Mouse (Mus musculus): ENCODE results near the gene Atf1. TPM values are rescaled to one million over a fixed set of nuclear protein-coding genes. Genes with fewer than 3 reads are reported as not detected.

The Atf1 gene
- polyA plus RNA-seq (2016; fragmentation: Nextera tagmentation; extraction: Ambion mirVana): 35.8 and 38.1 TPM in 2 replicates

DNA sequence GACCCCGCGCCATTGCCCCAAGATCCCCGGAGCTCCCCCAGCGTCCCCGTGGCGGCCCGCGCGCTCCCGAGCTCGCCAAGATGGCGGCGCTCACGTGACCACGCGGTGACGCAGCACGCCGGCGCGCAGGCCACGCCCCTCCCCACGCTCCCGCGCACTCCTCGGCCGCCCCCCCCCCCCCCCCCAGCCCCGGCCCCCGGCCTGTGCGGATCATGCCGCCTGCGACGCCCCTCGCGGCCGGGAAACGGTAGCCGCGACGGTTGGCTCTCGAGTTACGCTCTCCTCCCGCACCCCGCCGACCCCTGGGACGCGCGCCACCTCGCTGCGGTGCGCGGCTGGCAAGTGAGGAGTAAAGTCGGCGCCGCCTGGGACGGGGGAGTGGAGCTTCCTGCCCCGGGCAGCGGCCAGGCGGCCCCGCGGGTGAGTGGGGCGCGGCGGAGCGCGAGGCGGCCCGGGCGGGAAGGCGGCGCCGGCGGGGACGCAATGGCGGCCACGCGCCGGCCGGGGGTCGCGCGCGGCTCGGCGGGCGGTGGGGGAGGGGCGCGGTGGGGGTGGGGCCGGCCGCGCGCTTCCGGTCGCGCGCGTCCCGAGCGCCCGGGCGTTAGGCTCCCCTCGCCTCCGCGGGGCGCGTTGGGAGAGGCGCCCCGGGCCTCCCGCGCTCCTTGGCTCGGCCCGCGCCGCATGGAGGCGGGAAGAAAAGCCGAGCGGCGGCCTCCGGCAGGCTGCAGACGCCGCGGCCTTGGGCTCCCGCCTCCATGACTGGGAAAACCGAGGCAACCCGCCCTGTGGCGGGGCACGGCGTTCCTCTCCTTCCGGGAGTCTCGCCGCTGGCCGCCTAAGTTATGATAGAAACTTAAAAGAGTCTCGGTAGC lies at the start of gene Atf1:
Atf1 (plus strand) TSS at position 157 of the 872 bp plus-strand sequence.
- Histone ChIP-seq H3K4me1 (replicated peaks) (peaks cover 42% of the 10 kb centered on the region), H3K9ac (peak within 1 kb of the TSS; percentile 97), H3K36me3 (peaks cover 20% of the 10 kb centered on the region; the same call in 1 of the 2 replicates), H3K4me3 (peak within 1 kb of the TSS; percentile 87), H3K27me3 (replicated peaks) (no peaks in the 10 kb centered on the region), H3K4me2 (peak within 1 kb of the TSS; percentile 68), H3K27ac (ENCODE audit: poor library complexity, severe bottlenecking) (peak within 1 kb of the TSS; percentile 100), H3K9me3 (replicated peaks) (peaks cover 12% of the 10 kb centered on the region)
- under 1% methylated on average over 85 of the region's 133 CpGs for WGBS
- peak; percentile 89 for ATAC-seq (ENCODE audit: insufficient number of reproducible peaks, low FRiP score)

- 49% methylated on average over 7 of the region's 7 CpGs for WGBS
- no peak for ATAC-seq (ENCODE audit: insufficient number of reproducible peaks, low FRiP score)
Observed at GRCm38 (mm10) chr15:100178487-100178886, 49.1 kb upstream of the Atf1 start.

DNA sequence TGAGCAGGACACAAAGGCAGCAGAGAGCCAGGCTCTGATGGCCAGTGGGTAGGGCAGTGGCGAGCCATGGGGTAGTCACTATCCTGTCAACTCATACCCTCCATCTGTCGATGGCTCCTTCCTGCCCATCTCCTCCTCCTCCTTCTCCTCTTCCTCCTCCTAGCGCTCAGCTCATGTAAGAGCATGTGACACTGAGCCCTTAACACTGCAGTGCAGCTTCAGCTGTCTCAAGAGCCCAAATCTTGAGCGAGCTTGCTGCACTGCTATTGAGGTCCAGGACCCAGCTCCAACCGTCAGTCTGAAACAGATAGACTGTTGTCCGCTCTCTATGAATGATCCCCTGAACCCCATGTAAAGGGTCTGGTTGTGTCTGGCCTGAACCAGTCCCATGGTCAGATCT lies 47.9 kb upstream of the Atf1 start:
- H3K27ac ChIP-seq (ENCODE audit: poor library complexity, severe bottlenecking): no peak overlapping the region
- no peak overlapping the region for H3K4me3 ChIP-seq
- H3K36me3 ChIP-seq: peaks cover 71% of the 10 kb centered on the region
- H3K9me3 ChIP-seq (replicated peaks): no peaks in the 10 kb centered on the region
- no peaks in the 10 kb centered on the region for H3K27me3 ChIP-seq (replicated peaks)
- no peak for ATAC-seq (ENCODE audit: insufficient number of reproducible peaks, low FRiP score)
- 85% methylated on average over 6 of the region's 6 CpGs for WGBS
- H3K4me1 ChIP-seq (replicated peaks): peaks cover 19% of the 10 kb centered on the region
- H3K9ac ChIP-seq: no peak overlapping the region
- H3K4me2 ChIP-seq: no peak overlapping the region

More at GRCm38 (mm10) chr15:100178487-100178886, 49.1 kb upstream of the Atf1 start:
- no peak overlapping the region for H3K9ac ChIP-seq
- no peaks in the 10 kb centered on the region for H3K9me3 ChIP-seq (replicated peaks)
- H3K27me3 ChIP-seq (replicated peaks): no peaks in the 10 kb centered on the region
- H3K36me3 ChIP-seq: peaks cover 71% of the 10 kb centered on the region
- peak overlapping the region; percentile 17; the same call in 1 of the 2 replicates for H3K27ac ChIP-seq (ENCODE audit: poor library complexity, severe bottlenecking)
- H3K4me2 ChIP-seq: no peak overlapping the region
- H3K4me1 ChIP-seq (replicated peaks): peaks cover 21% of the 10 kb centered on the region
- H3K4me3 ChIP-seq: no peak overlapping the region

DNA sequence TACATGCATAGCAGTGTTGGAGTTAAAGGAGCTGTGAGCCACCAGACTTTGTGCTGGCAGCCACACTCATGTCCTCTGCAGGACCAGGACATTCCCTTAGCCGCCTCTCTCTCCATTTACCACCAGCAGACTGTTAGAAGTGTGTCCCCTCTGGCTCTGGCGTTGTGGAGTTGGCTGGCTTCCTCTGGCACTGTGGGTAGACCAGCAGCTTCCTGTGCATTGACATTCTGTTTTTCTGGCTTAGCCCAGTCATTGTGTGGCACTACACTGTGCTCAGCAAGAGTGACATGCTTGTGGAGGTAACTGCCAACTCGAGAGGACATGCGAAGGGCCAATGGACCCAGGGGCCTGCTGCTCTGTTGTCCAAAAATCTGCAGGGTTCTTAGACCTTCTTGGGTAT lies 47.4 kb upstream of the Atf1 start:
- H3K27ac ChIP-seq (ENCODE audit: poor library complexity, severe bottlenecking): no peak overlapping the region
- H3K9me3 ChIP-seq (replicated peaks): no peaks in the 10 kb centered on the region
- no peaks in the 10 kb centered on the region for H3K27me3 ChIP-seq (replicated peaks)
- H3K4me2 ChIP-seq: no peak overlapping the region
- no peak for ATAC-seq (ENCODE audit: insufficient number of reproducible peaks, low FRiP score)
- no peak overlapping the region for H3K9ac ChIP-seq
- H3K36me3 ChIP-seq: peaks cover 71% of the 10 kb centered on the region
- no peak overlapping the region for H3K4me3 ChIP-seq
- 88% methylated on average over 4 of the region's 4 CpGs for WGBS
- peaks cover 13% of the 10 kb centered on the region for H3K4me1 ChIP-seq (replicated peaks)

GRCm38 (mm10) chr15:100181841-100182240 lies 45.8 kb upstream of the Atf1 start:
- no peak overlapping the region for H3K4me3 ChIP-seq
- no peak overlapping the region for H3K9ac ChIP-seq
- peaks cover 16% of the 10 kb centered on the region for H3K4me1 ChIP-seq (replicated peaks)
- no peaks in the 10 kb centered on the region for H3K27me3 ChIP-seq (replicated peaks)
- 84% methylated on average over 10 of the region's 10 CpGs for WGBS
- H3K9me3 ChIP-seq (replicated peaks): no peaks in the 10 kb centered on the region
- ATAC-seq (ENCODE audit: insufficient number of reproducible peaks, low FRiP score): no peak
- H3K36me3 ChIP-seq: peaks cover 78% of the 10 kb centered on the region
- H3K27ac ChIP-seq (ENCODE audit: poor library complexity, severe bottlenecking): no peak overlapping the region
- no peak overlapping the region for H3K4me2 ChIP-seq

- Histone ChIP-seq H3K9me3 (replicated peaks) (no peaks in the 10 kb centered on the region), H3K4me1 (replicated peaks) (peaks cover 13% of the 10 kb centered on the region), H3K27me3 (replicated peaks) (no peaks in the 10 kb centered on the region), H3K4me2 (no peak overlapping the region), H3K27ac (ENCODE audit: poor library complexity, severe bottlenecking) (no peak overlapping the region), H3K4me3 (no peak overlapping the region), H3K36me3 (peaks cover 81% of the 10 kb centered on the region), H3K9ac (no peak overlapping the region)
- 79% methylated on average over 28 of the region's 28 CpGs for WGBS
- no peak for ATAC-seq (ENCODE audit: insufficient number of reproducible peaks, low FRiP score)
Observed at GRCm38 (mm10) chr15:100182526-100183280, 44.9 kb upstream of the Atf1 start.

DNA sequence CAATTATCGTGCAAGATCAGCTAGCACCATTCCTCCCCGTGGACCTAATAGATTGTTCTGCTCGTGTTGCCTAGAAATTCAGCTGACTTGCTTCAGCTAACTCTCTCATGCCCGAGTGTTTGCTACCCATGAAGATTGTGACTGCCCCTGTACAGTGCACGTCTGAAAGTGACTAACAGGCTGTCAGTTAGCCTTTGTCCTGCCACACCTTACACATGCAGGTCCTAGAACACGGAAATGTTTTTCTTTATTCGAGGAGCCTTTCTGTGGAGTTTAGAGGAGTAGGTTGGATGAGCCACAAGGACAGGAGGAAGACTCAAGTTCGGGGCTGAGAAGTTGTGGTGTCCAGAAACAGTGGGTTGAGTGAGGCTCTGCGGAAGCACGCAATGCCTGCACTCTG lies 44.1 kb upstream of the Atf1 start:
- WGBS: 85% methylated on average over 10 of the region's 10 CpGs
- peaks cover 6% of the 10 kb centered on the region; the same call in 1 of the 2 replicates for H3K4me1 ChIP-seq (replicated peaks)
- no peak overlapping the region for H3K4me3 ChIP-seq
- H3K27me3 ChIP-seq (replicated peaks): no peaks in the 10 kb centered on the region
- H3K4me2 ChIP-seq: no peak overlapping the region
- H3K27ac ChIP-seq (ENCODE audit: poor library complexity, severe bottlenecking): no peak overlapping the region
- H3K9ac ChIP-seq: no peak overlapping the region
- peaks cover 85% of the 10 kb centered on the region for H3K36me3 ChIP-seq
- ATAC-seq (ENCODE audit: insufficient number of reproducible peaks, low FRiP score): no peak
- no peaks in the 10 kb centered on the region for H3K9me3 ChIP-seq (replicated peaks)

- no peak for ATAC-seq (ENCODE audit: insufficient number of reproducible peaks, low FRiP score)
- Histone ChIP-seq H3K4me1 (replicated peaks) (peaks cover 6% of the 10 kb centered on the region; the same call in 1 of the 2 replicates), H3K4me3 (no peak overlapping the region), H3K4me2 (no peak overlapping the region), H3K27ac (ENCODE audit: poor library complexity, severe bottlenecking) (no peak overlapping the region), H3K27me3 (replicated peaks) (no peaks in the 10 kb centered on the region), H3K9me3 (replicated peaks) (no peaks in the 10 kb centered on the region), H3K36me3 (peaks cover 93% of the 10 kb centered on the region), H3K9ac (no peak overlapping the region)
- 86% methylated on average over 5 of the region's 5 CpGs for WGBS
Observed at GRCm38 (mm10) chr15:100184821-100185496, 42.7 kb upstream of the Atf1 start.

GRCm38 (mm10) chr15:100186234-100186633 lies 41.4 kb upstream of the Atf1 start:
- Histone ChIP-seq H3K36me3 (peaks cover 94% of the 10 kb centered on the region), H3K9ac (no peak overlapping the region), H3K9me3 (replicated peaks) (no peaks in the 10 kb centered on the region), H3K27ac (ENCODE audit: poor library complexity, severe bottlenecking) (no peak overlapping the region), H3K4me3 (no peak overlapping the region), H3K4me1 (replicated peaks) (peaks cover 6% of the 10 kb centered on the region; the same call in 1 of the 2 replicates), H3K27me3 (replicated peaks) (no peaks in the 10 kb centered on the region), H3K4me2 (no peak overlapping the region)
- 73% methylated on average over 9 of the region's 9 CpGs for WGBS
- 0 out of 2 replicates have a peak, but pooled peaks have one; percentile 42 for ATAC-seq (ENCODE audit: insufficient number of reproducible peaks, low FRiP score)

- Histone ChIP-seq H3K27me3 (replicated peaks) (no peaks in the 10 kb centered on the region), H3K9me3 (replicated peaks) (no peaks in the 10 kb centered on the region), H3K4me3 (no peak overlapping the region), H3K36me3 (peaks cover 94% of the 10 kb centered on the region), H3K4me1 (replicated peaks) (peaks cover 6% of the 10 kb centered on the region; the same call in 1 of the 2 replicates), H3K4me2 (no peak overlapping the region), H3K9ac (no peak overlapping the region), H3K27ac (ENCODE audit: poor library complexity, severe bottlenecking) (no peak overlapping the region)
- 88% methylated on average over 8 of the region's 8 CpGs for WGBS
- no peak for ATAC-seq (ENCODE audit: insufficient number of reproducible peaks, low FRiP score)
Observed at GRCm38 (mm10) chr15:100186882-100187672, 40.5 kb upstream of the Atf1 start.
